28 mouse cellular contexts compared by ENCODE assay signal in the genomic region with DNA sequence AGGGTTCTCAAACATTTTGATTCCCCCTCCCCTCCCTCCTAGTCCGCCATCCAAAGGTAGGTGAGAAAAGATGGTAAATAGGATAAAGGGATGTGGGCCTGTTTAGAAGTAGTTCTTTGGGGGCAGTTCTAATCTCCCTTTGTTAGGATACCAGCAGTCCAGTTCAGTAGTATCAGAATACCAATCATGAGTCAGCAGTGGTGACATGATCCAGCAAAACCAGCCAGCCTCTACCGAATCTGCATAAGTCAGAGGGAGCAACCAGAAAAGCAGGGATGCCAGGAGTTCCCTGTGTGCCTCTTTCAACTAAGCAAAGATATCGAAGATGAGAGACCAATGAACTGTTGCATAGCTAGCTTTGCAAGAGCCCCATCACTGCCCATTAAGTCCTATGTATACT. TPM values are rescaled to one million over a fixed set of nuclear protein-coding genes. Genes with fewer than 3 reads are reported as not detected.
DNase-seq lines count a peak whose midpoint lies in the region; ATAC-seq and TF ChIP-seq lines count a peak whose summit lies in the region.
"Had no signal": no experiment of that assay in that cellular context is flagged by ENCODE, and none has a peak within 500 bp of the region (broad histone marks: within the 10 kb centered on the region; RNA-seq: fewer than 3 reads in every experiment).

No protein-coding gene starts in this region.

- TF ChIP-seq CTCF in G1E (IDR thresholded peaks at IDR 0.05; ENCODE audit: low read depth, low read length) = no peak
- TF ChIP-seq CTCF in liver, embryonic 14.5 days (IDR thresholded peaks at IDR 0.05; ENCODE audit: low read depth) = no peak
- TF ChIP-seq CTCF in thymus, adult 2 months (IDR thresholded peaks at IDR 0.05; ENCODE audit: borderline replicate concordance, control insufficient read depth, extremely low read depth, insufficient read depth, low read length, poor library complexity) = no peak

- peaks cover 8% of the 10 kb centered on the region for H3K36me3 ChIP-seq in heart, embryonic 12.5 days
- H3K36me3 ChIP-seq in heart, embryonic 10.5 days = peaks cover 8% of the 10 kb centered on the region; the same call in 1 of the 2 replicates
- H3K36me3 ChIP-seq in G1E (replicated peaks) = peaks cover 46% of the 10 kb centered on the region
- H3K36me3 ChIP-seq in liver, embryonic 14.5 days (replicated peaks; ENCODE audit: control insufficient read depth, insufficient read depth, low read depth) = peaks cover 4% of the 10 kb centered on the region
- H3K36me3 ChIP-seq in thymus, adult 2 months (ENCODE audit: control insufficient read depth, insufficient read depth, low read length) = peaks cover 16% of the 10 kb centered on the region
- H3K36me3 ChIP-seq: kidney, embryonic 15.5 days; limb, embryonic 10.5 days; limb, embryonic 15.5 days; neural tube, embryonic 12.5 days had no signal

- H3K4me2 ChIP-seq in heart, embryonic 12.5 days = no peak overlapping the region
- H3K4me2 ChIP-seq in liver, embryonic 14.5 days (ENCODE audit: low read depth) = no peak overlapping the region
- H3K4me2 ChIP-seq: heart, embryonic 13.5 days; hindbrain, embryonic 14.5 days; kidney, embryonic 15.5 days; limb, embryonic 15.5 days; lung, embryonic 15.5 days; neural tube, embryonic 12.5 days had no signal

- no peak for TF ChIP-seq POLR2A in thymus, adult 2 months (IDR thresholded peaks at IDR 0.05; ENCODE audit: control insufficient read depth, extremely low read depth, insufficient read depth, low read length, poor library complexity)

- WGBS in heart, embryonic 12.5 days = 80% methylated on average over 3 of the region's 3 CpGs
- 82% methylated on average over 3 of the region's 3 CpGs for WGBS in heart, embryonic 10.5 days
- 66% methylated on average over 3 of the region's 3 CpGs for WGBS in liver, embryonic 14.5 days (ENCODE audit: insufficient replicate concordance)
- 95% methylated on average over 3 of the region's 3 CpGs for WGBS in thymus, adult 2 months

- H3K27me3 ChIP-seq in heart, embryonic 12.5 days (replicated peaks) = no peaks in the 10 kb centered on the region
- H3K27me3 ChIP-seq in heart, embryonic 10.5 days (ENCODE audit: insufficient read depth, poor library complexity, severe bottlenecking) = no peaks in the 10 kb centered on the region
- no peaks in the 10 kb centered on the region for H3K27me3 ChIP-seq in G1E (ENCODE audit: insufficient read depth, low read length)
- no peaks in the 10 kb centered on the region for H3K27me3 ChIP-seq in liver, embryonic 14.5 days (ENCODE audit: control insufficient read depth, insufficient read depth, low read length)
- no peaks in the 10 kb centered on the region for H3K27me3 ChIP-seq in thymus, adult 2 months (ENCODE audit: control insufficient read depth, insufficient read depth, low read length)
- H3K27me3 ChIP-seq: heart, embryonic 13.5 days; kidney, embryonic 15.5 days; limb, embryonic 15.5 days; lung, embryonic 15.5 days; neural tube, embryonic 12.5 days; Patski had no signal

- H3K4me3 ChIP-seq in heart, embryonic 12.5 days = no peak overlapping the region
- no peak overlapping the region for H3K4me3 ChIP-seq in heart, embryonic 10.5 days
- H3K4me3 ChIP-seq in G1E (ENCODE audit: low read depth, low read length) = no peak overlapping the region
- H3K4me3 ChIP-seq in liver, embryonic 14.5 days (ENCODE audit: insufficient read depth in 1 of 2, low read depth in 2 of 2, low read length in 2 of 2) = no peak overlapping the region
- H3K4me3 ChIP-seq in thymus, adult 2 months (ENCODE audit: control insufficient read depth, insufficient read depth, low read length) = no peak overlapping the region
- H3K4me3 ChIP-seq: heart, embryonic 13.5 days; kidney, embryonic 15.5 days; limb, embryonic 10.5 days; limb, embryonic 15.5 days; lung, embryonic 15.5 days; midbrain, embryonic 10.5 days; myocyte; neural tube, embryonic 12.5 days had no signal

- H3K9me3 ChIP-seq in heart, embryonic 12.5 days (replicated peaks) = no peaks in the 10 kb centered on the region
- no peaks in the 10 kb centered on the region for H3K9me3 ChIP-seq in heart, embryonic 10.5 days
- no peaks in the 10 kb centered on the region for H3K9me3 ChIP-seq in G1E (replicated peaks)
- no peaks in the 10 kb centered on the region for H3K9me3 ChIP-seq in liver, embryonic 14.5 days (ENCODE audit: control insufficient read depth, low read length)
- H3K9me3 ChIP-seq: heart, embryonic 13.5 days; kidney, embryonic 15.5 days; limb, embryonic 10.5 days; limb, embryonic 15.5 days; lung, embryonic 15.5 days; midbrain, embryonic 10.5 days; neural tube, embryonic 12.5 days had no signal

- ATAC-seq in heart, embryonic 12.5 days (ENCODE audit: insufficient number of reproducible peaks, low FRiP score) = peak; percentile 72
- ATAC-seq in G1E (ENCODE audit: extremely low read depth, insufficient number of reproducible peaks, low FRiP score, poor library complexity, severe bottlenecking) = 0 out of 2 replicates have a peak, but pooled peaks have one; percentile 40
- peak; percentile 68 for ATAC-seq in liver, embryonic 14.5 days (ENCODE audit: insufficient read depth)
- ATAC-seq: forebrain, embryonic 14.5 days; Patski had no signal

- no peak for TF ChIP-seq EP300 in liver, embryonic 14.5 days (IDR thresholded peaks at IDR 0.05; ENCODE audit: low read depth)

- no peak overlapping the region for H3K27ac ChIP-seq in heart, embryonic 12.5 days (ENCODE audit: poor library complexity, severe bottlenecking)
- H3K27ac ChIP-seq in heart, embryonic 10.5 days = no peak overlapping the region
- H3K27ac ChIP-seq in liver, embryonic 14.5 days = no peak overlapping the region
- no peak overlapping the region for H3K27ac ChIP-seq in thymus, adult 2 months (ENCODE audit: control insufficient read depth, insufficient read depth, low read length)
- H3K27ac ChIP-seq: heart, embryonic 13.5 days; hindbrain, embryonic 14.5 days; kidney, embryonic 15.5 days; limb, embryonic 10.5 days; limb, embryonic 15.5 days; lung, embryonic 15.5 days; midbrain, embryonic 10.5 days; neural tube, embryonic 12.5 days had no signal

- H3K9ac ChIP-seq in heart, embryonic 12.5 days = no peak overlapping the region
- no peak overlapping the region for H3K9ac ChIP-seq in liver, embryonic 14.5 days (replicated peaks)
- H3K9ac ChIP-seq: heart, embryonic 13.5 days; hindbrain, embryonic 14.5 days; kidney, embryonic 15.5 days; limb, embryonic 15.5 days; lung, embryonic 15.5 days; neural tube, embryonic 12.5 days had no signal

- no peak for DNase-seq in heart, embryonic 10.5 days (ENCODE audit: low spot score)
- no peak for DNase-seq in G1E (ENCODE audit: low spot score)
- peak; percentile 29 for DNase-seq in c-Kit-positive CD71-positive TER-119-positive erythroid progenitor cells, embryonic 14.5 days (ENCODE audit: low spot score)
- peak in 2 of 3 experiments; percentile 15 to 19 for DNase-seq in liver, embryonic 14.5 days (ENCODE audit: low read depth in 3 of 3, low spot score in 3 of 3)
- DNase-seq in thymus, adult 2 months = no peak
- DNase-seq in cerebellum, postnatal 4 days (ENCODE audit: low spot score in 2 of 2) = no peak
- no peak for DNase-seq in Muller cell, postnatal 12 days (ENCODE audit: inconsistent ontology term)
- DNase-seq: adrenal gland, postnatal 10 days; cerebellum, adult 11-12 months; cerebellum, postnatal 10 days; gastrocnemius, postnatal 25 days; heart, adult 18-20 months; heart, postnatal 10 days; kidney, adult 18-20 months; kidney, postnatal 36 days; layer of hippocampus, postnatal 36 days had no signal

- 0 out of 2 replicates have a peak, but pooled peaks cover 4% of the 10 kb centered on the region for H3K4me1 ChIP-seq in heart, embryonic 12.5 days (replicated peaks)
- H3K4me1 ChIP-seq in heart, embryonic 10.5 days = no peaks in the 10 kb centered on the region; the same call in 1 of the 2 replicates
- peaks cover 27% of the 10 kb centered on the region for H3K4me1 ChIP-seq in G1E (ENCODE audit: insufficient read depth, low read depth, low read length)
- H3K4me1 ChIP-seq in liver, embryonic 14.5 days (replicated peaks; ENCODE audit: control insufficient read depth in 2 of 2, insufficient read depth in 2 of 2, low read length in 1 of 2) = peaks cover 0 to 4% of the 10 kb centered on the region in 2 experiments; a peak in 2 of 4 replicates
- H3K4me1 ChIP-seq in thymus, adult 2 months (replicated peaks; ENCODE audit: control insufficient read depth, insufficient read depth, low read length) = no peaks in the 10 kb centered on the region
- H3K4me1 ChIP-seq: kidney, embryonic 15.5 days; limb, embryonic 10.5 days; limb, embryonic 15.5 days; lung, embryonic 15.5 days; midbrain, embryonic 10.5 days; neural tube, embryonic 12.5 days had no signal

RNA-seq across cellular contexts. Expression of a gene that starts 42.3 kb away (rescaled TPM):
- polyA plus RNA-seq in heart, embryonic 12.5 days (2016; fragmentation: Nextera tagmentation; extraction: Ambion mirVana) = 3.6 and 4.7 TPM in 2 replicates
- 5.1 and 5.9 TPM in 2 replicates for polyA plus RNA-seq in heart, embryonic 10.5 days (2016; fragmentation: Nextera tagmentation; extraction: Ambion mirVana)
- 11.9 and 12.2 TPM in 2 replicates for total RNA-seq in G1E (2014; fragmentation: Nextera tagmentation)
- 23.4 and 23.8 TPM in 2 replicates for total RNA-seq in G1E (2017)
- polyA plus RNA-seq in G1E (2012) = 0.90 and 1.1 TPM in 2 replicates
- polyA plus RNA-seq in liver, embryonic 14.5 days (2012; rRNA removed) = 0.93 and 1.4 TPM in 2 replicates
- polyA plus RNA-seq in liver, embryonic 14.5 days (2014; fragmentation: Nextera tagmentation; extraction: Ambion mirVana) = 0.98 and 1.2 TPM in 2 replicates
- 1.5 TPM in 2 replicates for polyA plus RNA-seq in thymus, adult 2 months (2012; rRNA removed)

Comparison
In these comparisons a context has a peak if more than half of its experiments do, and no peak if none do; other contexts are left out.
1. DNase-seq: peak in c-Kit-positive CD71-positive TER-119-positive erythroid progenitor cells, embryonic 14.5 days (single experiment) and liver, embryonic 14.5 days (2 of 3); none in heart, embryonic 10.5 days (single experiment), G1E (single experiment), thymus, adult 2 months (single experiment), cerebellum, postnatal 4 days (0 of 2) and Muller cell, postnatal 12 days (single experiment).
2. Peak in every context shown above with its lines, with median percentiles within 50 percentile points of each other: ATAC-seq.